Mouse (Mus musculus) ZHBTc4 (cell line): ENCODE data around the gene Slc11a2.

ENCODE experiments used
- DNase-seq: peaks from one replicate; pipeline ENCODE4 v3.0.0-alpha.2; 2011; ENCODE audit warnings: low read depth, low spot score

Gene Slc11a2

GRCm38 (mm10) chr15:100424396-100425122 is at the start of gene Slc11a2:
Gene Slc11a2, minus strand, starts transcription at chr15:100425072.
- no peak for DNase-seq

- peak; percentile 96 for DNase-seq
These were observed 49.1 kb upstream of the Slc11a2 start for GRCm38 (mm10) chr15:100473926-100474503.

GRCm38 (mm10) chr15:100470037-100470436 is 45.2 kb upstream of the Slc11a2 start:
- no peak for DNase-seq

GRCm38 (mm10) chr15:100469189-100469545 is 44.3 kb upstream of the Slc11a2 start:
- DNase-seq = no peak

GRCm38 (mm10) chr15:100468295-100469188 is 43.7 kb upstream of the Slc11a2 start, which contains the start of gene Letmd1:
Gene Letmd1, plus strand, starts transcription at chr15:100469023.
- DNase-seq = peak; percentile 90

GRCm38 (mm10) chr15:100467738-100468137 is 42.9 kb upstream of the Slc11a2 start:
- DNase-seq = no peak

- no peak for DNase-seq
These were observed 40.6 kb upstream of the Slc11a2 start for GRCm38 (mm10) chr15:100465432-100465831.

- peak; percentile 87 for DNase-seq
These were observed 38.8 kb upstream of the Slc11a2 start for GRCm38 (mm10) chr15:100463712-100464111.

GRCm38 (mm10) chr15:100462086-100462485 is 37.2 kb upstream of the Slc11a2 start:
- no peak for DNase-seq

GRCm38 (mm10) chr15:100461646-100462045 is 36.8 kb upstream of the Slc11a2 start:
- DNase-seq = no peak

GRCm38 (mm10) chr15:100460942-100461341 is 36.1 kb upstream of the Slc11a2 start:
- peak; percentile 89 for DNase-seq

- peak; percentile 94 for DNase-seq
These were observed 33.2 kb upstream of the Slc11a2 start for GRCm38 (mm10) chr15:100458055-100458454.

GRCm38 (mm10) chr15:100457340-100457739 is 32.5 kb upstream of the Slc11a2 start:
- DNase-seq = peak; percentile 94

- DNase-seq = no peak
These were observed 31.6 kb upstream of the Slc11a2 start for GRCm38 (mm10) chr15:100456356-100456991.

- DNase-seq = peak; percentile 84
These were observed 27.6 kb upstream of the Slc11a2 start for GRCm38 (mm10) chr15:100452486-100452885.

GRCm38 (mm10) chr15:100451245-100451644 is 26.4 kb upstream of the Slc11a2 start:
- DNase-seq = no peak

- DNase-seq = no peak
These were observed 24.6 kb upstream of the Slc11a2 start for GRCm38 (mm10) chr15:100449495-100449894.

- DNase-seq = peak; percentile 66
These were observed 23.7 kb upstream of the Slc11a2 start for GRCm38 (mm10) chr15:100448572-100448971.

GRCm38 (mm10) chr15:100446887-100447286 is 22.0 kb upstream of the Slc11a2 start:
- DNase-seq = no peak

GRCm38 (mm10) chr15:100443126-100443922 is 18.5 kb upstream of the Slc11a2 start:
- peak; percentile 75 for DNase-seq

- no peak for DNase-seq
These were observed 11.6 kb upstream of the Slc11a2 start for GRCm38 (mm10) chr15:100436518-100436917.
